ENCODE assay signal across 23 mouse cellular contexts in the genomic region with DNA sequence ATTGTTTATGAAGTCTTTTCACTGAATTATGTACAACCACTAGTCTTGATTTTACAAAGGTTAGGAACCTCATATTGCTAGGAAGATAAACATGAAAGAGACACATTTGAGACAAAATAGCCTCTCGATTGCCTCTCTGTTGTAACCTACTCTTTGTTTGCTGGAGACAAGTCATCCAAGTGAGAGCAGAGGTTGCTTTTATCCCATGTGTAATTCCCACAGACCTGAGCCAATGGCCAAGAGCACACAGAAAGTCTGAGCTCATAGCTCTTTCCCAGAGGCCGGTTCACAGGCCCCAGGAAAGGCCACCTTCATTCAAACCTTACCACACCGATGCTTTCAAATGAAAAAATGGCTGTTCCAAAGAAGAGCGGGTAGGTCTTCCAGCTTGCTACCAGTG. TPM values are rescaled to one million over a fixed set of nuclear protein-coding genes. Genes with fewer than 3 reads are reported as not detected.
"Had no signal": no experiment of that assay in that cellular context is flagged by ENCODE, and none has a peak within 500 bp of the region (broad histone marks: within the 10 kb centered on the region; RNA-seq: fewer than 3 reads in every experiment).

No protein-coding gene starts in this region.

- H3K27me3 ChIP-seq: midbrain, embryonic 12.5 days; neural tube, embryonic 13.5 days; neural tube, embryonic 15.5 days had no signal

- ATAC-seq: midbrain, embryonic 16.5 days had no signal

- H3K4me1 ChIP-seq: midbrain, embryonic 10.5 days; midbrain, embryonic 12.5 days; neural tube, embryonic 13.5 days; neural tube, embryonic 15.5 days had no signal

- H3K27ac ChIP-seq: midbrain, embryonic 10.5 days; midbrain, embryonic 12.5 days; neural tube, embryonic 13.5 days; neural tube, embryonic 15.5 days had no signal

- H3K4me2 ChIP-seq: lung, embryonic 14.5 days; midbrain, embryonic 12.5 days; neural tube, embryonic 13.5 days; neural tube, embryonic 15.5 days had no signal

- H3K4me3 ChIP-seq: midbrain, embryonic 10.5 days; midbrain, embryonic 12.5 days; myocyte; neural tube, embryonic 13.5 days; neural tube, embryonic 15.5 days had no signal

- H3K9me3 ChIP-seq: midbrain, embryonic 10.5 days; midbrain, embryonic 12.5 days; neural tube, embryonic 13.5 days; neural tube, embryonic 15.5 days had no signal

- DNase-seq: lung, embryonic 14.5 days; lung, postnatal 10 days; lung, postnatal 4 days; midbrain, embryonic 14.5 days; retina, postnatal 1 day; right cerebral cortex, adult 18-20 months; right cerebral cortex, postnatal 25 days; right cerebral cortex, postnatal 4 days; spleen, adult 18-20 months; thymus, adult 18-20 months; thymus, postnatal 14 days; thymus, postnatal 36 days had no signal

- H3K9ac ChIP-seq: lung, embryonic 14.5 days; midbrain, embryonic 12.5 days; neural tube, embryonic 13.5 days; neural tube, embryonic 15.5 days had no signal

- H3K36me3 ChIP-seq: midbrain, embryonic 10.5 days; midbrain, embryonic 12.5 days; neural tube, embryonic 13.5 days; neural tube, embryonic 15.5 days had no signal

RNA-seq across cellular contexts. Expression of gene Slc36a2, which starts 16.4 kb away (rescaled TPM):
- total RNA-seq: megakaryocyte-erythroid progenitor cell, adult 5-6 weeks had no signal
- polyA plus RNA-seq: midbrain, embryonic 12.5 days; myocyte had no signal

RNA-seq across cellular contexts. Expression of gene Slc36a3, which starts 17.0 kb away (rescaled TPM):
- total RNA-seq: megakaryocyte-erythroid progenitor cell, adult 5-6 weeks had no signal
- polyA plus RNA-seq: lung, embryonic 14.5 days; lung, embryonic 16.5 days; midbrain, embryonic 10.5 days; midbrain, embryonic 12.5 days; midbrain, embryonic 14.5 days; midbrain, embryonic 16.5 days; myocyte; neural tube, embryonic 11.5 days; neural tube, embryonic 13.5 days; neural tube, embryonic 15.5 days; stomach, embryonic 14.5 days; stomach, embryonic 16.5 days had no signal
